Mouse (Mus musculus) hindbrain, embryonic 15.5 days (tissue): ENCODE measurements around the gene Rnase4. TPM values are rescaled to one million over a fixed set of nuclear protein-coding genes. Genes with fewer than 3 reads are reported as not detected.

ENCODE experiments used
- ATAC-seq: fragments of 200-750 bp; cut with Nextera tagmentation; 2 replicates; pipeline ENCODE4 v1.8.0; 2017; ENCODE audit warnings: low read depth, moderate number of reproducible peaks, moderate TSS enrichment; ENCODE audit not compliant: low FRiP score
- H3K27ac ChIP-seq: fragments of 300-500 bp; sonication (generic); replicated peaks from 2 replicates; pipeline ENCODE4 v1.5.1; 2015; ENCODE audit warnings: mild to moderate bottlenecking, inconsistent platforms
- H3K27me3 ChIP-seq: fragments of 300-500 bp; sonication (generic); 2 replicates; pipeline ENCODE4 v1.6.1; 2015; ENCODE audit warnings: control low read depth, inconsistent platforms
- H3K36me3 ChIP-seq: fragments of 300-500 bp; sonication (generic); 2 replicates; pipeline ENCODE4 v1.6.1; 2015; ENCODE audit warnings: control low read depth, inconsistent platforms
- H3K4me1 ChIP-seq: fragments of 300-500 bp; sonication (generic); replicated peaks from 2 replicates; pipeline ENCODE4 v1.6.1; 2015; ENCODE audit warnings: control low read depth, inconsistent platforms
- H3K4me2 ChIP-seq: fragments of 300-500 bp; sonication (generic); 2 replicates; pipeline ENCODE4 v1.6.1; 2015; ENCODE audit warnings: moderate library complexity, mild to moderate bottlenecking, inconsistent platforms
- H3K4me3 ChIP-seq: fragments of 300-500 bp; sonication (generic); 2 replicates; pipeline ENCODE4 v1.5.1; 2015; ENCODE audit warnings: mild to moderate bottlenecking, inconsistent platforms
- H3K9ac ChIP-seq: fragments of 300-500 bp; sonication (generic); 2 replicates; pipeline ENCODE4 v1.6.1; 2015; ENCODE audit warnings: inconsistent platforms
- H3K9me3 ChIP-seq: fragments of 300-500 bp; sonication (generic); 2 replicates; pipeline ENCODE4 v1.6.1; 2016; ENCODE audit warnings: control low read depth, inconsistent platforms
- WGBS: fragments of 180-500 bp; shearing (Covaris S2); methylation state at CpG from one replicate; pipeline ENCODE4 v1.1.7; 2015; 5-methylcytosine and 5-hydroxymethylcytosine counted together
- polyA plus RNA-seq: library from polyadenylated mRNA; unstranded; fragments of >200 nt; fragmentation: Nextera tagmentation; extraction: Ambion mirVana; gene quantifications from 2 replicates; pipeline ENCODE4 v1.2.1, GENCODE M21; 2015

Gene Rnase4
- polyA plus RNA-seq, 1 experiment from 2014 or later, result 16.4 TPM

DNA sequence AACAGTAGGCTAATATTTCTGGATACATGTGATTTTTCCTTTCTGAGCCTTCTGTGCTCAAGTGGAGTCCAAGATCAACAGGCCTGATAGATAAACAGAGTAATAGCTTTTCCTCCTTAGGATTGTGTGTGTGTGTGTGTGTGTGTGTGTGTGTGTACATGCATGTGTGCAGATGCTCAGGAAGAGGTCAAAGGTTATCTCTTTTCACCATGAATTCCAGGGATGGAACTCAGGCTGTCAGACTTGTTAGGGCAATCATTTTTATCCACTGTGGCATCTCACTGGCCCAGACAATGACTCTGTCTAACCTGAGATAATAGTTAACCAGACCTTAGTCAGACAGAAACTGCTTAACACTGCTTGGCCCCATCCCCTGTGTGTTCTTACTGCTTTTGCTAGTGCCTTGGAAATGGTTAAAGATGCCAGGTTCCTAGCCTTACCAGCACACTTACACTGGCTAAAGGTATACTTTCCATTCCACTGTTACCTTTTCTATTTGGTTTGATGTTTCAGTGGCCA is 15.6 kb downstream of the Rnase4 start:
- Histone ChIP-seq H3K36me3 (0 out of 2 replicates have a peak, but pooled peaks cover 3% of the 10 kb centered on the region), H3K9ac (no peak overlapping the region)

DNA sequence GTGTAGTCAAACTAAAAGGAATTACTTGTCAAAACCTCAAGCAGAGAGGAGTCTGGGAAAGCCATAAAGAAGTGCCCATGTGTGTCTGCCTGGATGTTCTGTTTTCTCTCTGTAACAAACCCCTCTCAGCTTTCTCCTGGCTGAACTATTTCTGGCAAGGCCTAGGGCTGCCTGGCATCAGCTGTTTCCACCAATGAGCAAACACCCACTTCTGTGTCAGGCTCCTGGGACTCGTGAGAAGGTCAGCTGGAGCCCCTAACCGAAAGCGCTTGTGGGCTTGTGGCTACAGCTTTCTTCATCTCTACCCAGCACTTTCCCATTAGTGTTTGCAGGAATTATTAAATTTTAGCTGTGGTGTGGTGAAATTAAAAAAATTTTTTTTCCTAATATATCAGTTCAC is 21.1 kb downstream of the Rnase4 start:
- 65% methylated on average over 3 of the region's 3 CpGs for WGBS
- Histone ChIP-seq H3K36me3 (no peaks in the 10 kb centered on the region), H3K9me3 (no peaks in the 10 kb centered on the region), H3K4me1 (no peaks in the 10 kb centered on the region), H3K9ac (no peak overlapping the region), H3K4me3 (no peak overlapping the region), H3K27ac (no peak overlapping the region), H3K4me2 (no peak overlapping the region), H3K27me3 (no peaks in the 10 kb centered on the region)
- no peak for ATAC-seq

More for the DNA sequence above, 15.6 kb downstream of the Rnase4 start:
- Histone ChIP-seq H3K4me3 (no peak overlapping the region), H3K9me3 (no peaks in the 10 kb centered on the region), H3K27ac (no peak overlapping the region), H3K4me2 (no peak overlapping the region), H3K4me1 (no peaks in the 10 kb centered on the region), H3K27me3 (no peaks in the 10 kb centered on the region)
- ATAC-seq, result no peak

DNA sequence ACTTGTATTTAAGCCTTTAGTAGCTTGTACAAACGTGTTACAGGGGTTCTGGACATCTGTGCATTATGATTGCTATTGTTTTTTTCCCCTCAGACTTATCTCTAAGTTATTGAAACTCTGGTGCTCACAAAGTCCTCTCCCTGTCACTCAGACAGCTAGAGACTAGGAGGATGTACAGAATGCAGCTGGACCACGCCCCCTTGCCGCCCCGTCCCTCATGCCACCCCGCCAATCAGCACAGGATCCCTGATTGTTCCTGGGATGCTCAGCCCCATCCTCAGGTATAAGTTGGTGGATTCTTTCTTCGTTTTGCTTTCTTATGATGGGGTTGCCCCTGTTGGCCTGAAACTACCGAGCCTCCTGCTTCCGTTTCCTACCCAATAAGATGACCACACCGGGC is 22.6 kb downstream of the Rnase4 start:
- 33% methylated on average over 9 of the region's 9 CpGs for WGBS
- Histone ChIP-seq H3K36me3 (no peaks in the 10 kb centered on the region), H3K9ac (no peak overlapping the region), H3K27ac (no peak overlapping the region), H3K27me3 (no peaks in the 10 kb centered on the region), H3K4me1 (no peaks in the 10 kb centered on the region), H3K4me2 (peak overlapping the region; percentile 18; the same call in 1 of the 2 replicates), H3K4me3 (no peak overlapping the region), H3K9me3 (no peaks in the 10 kb centered on the region)
- no peak for ATAC-seq

DNA sequence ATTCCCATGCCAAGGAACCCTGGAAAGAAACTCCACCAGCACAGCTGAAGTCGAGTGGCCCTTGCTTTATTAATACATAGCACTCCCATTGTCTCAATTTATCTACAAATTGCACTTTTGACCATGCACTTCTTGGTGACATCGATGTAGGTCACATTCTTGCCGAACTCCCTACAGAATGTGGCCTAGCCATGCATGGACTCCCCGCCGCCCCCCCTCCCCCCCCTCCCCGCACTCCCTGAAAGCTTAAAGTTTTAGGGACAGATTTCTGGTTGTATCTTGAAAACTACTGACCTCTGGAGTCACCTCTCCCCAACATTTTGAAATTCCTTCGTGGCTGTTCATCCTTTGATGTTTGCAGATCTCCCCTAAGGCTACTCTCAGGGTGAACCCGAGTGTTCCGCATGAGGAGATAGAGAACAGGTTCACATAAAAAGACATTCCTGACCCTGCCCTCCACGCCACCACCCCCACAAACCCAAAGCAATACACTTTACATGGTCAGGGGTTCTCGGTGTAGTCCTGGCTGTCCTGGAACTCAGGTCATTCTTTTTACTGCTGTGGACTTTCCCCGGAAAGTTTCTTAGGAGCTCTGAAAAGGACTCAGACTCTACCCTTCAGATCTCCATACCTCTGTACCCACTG is 23.2 kb downstream of the Rnase4 start, which contains the start of gene Eddm3b:
Gene Eddm3b, plus strand, starts transcription at position 511 of the 645 bp plus-strand sequence.
- 45% methylated on average over 12 of the region's 12 CpGs for WGBS
- Histone ChIP-seq H3K9me3 (no peaks in the 10 kb centered on the region), H3K27me3 (no peaks in the 10 kb centered on the region), H3K36me3 (no peaks in the 10 kb centered on the region), H3K4me3 (no peak within 1 kb of the TSS), H3K4me1 (no peaks in the 10 kb centered on the region), H3K4me2 (peak within 1 kb of the TSS; percentile 18; the same call in 1 of the 2 replicates), H3K27ac (no peak within 1 kb of the TSS), H3K9ac (no peak within 1 kb of the TSS)
- no peak for ATAC-seq

DNA sequence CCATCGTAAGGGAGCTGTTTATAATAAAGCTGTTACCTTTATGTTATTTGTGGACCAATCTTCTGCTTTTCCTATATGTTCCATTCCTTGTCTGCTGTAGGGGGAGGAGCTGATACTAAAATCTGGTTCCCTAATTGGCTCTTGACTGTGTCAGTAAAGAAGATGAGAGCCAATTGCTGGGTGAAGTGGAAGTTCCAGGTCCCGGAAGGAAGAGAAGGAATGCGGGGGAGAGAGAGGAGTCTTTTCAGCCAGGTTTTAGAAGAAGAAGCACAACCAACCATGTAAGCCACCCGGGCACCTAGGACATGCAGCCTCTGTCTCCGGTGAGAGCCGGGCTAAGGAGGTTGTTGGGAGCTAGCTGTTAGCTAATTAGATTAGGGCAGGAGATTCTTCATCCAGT is 34.8 kb downstream of the Rnase4 start:
- 93% methylated on average over 6 of the region's 6 CpGs for WGBS
- no peak overlapping the region for H3K4me3 ChIP-seq
- ATAC-seq, result no peak
- no peak overlapping the region for H3K9ac ChIP-seq
- H3K36me3 ChIP-seq, result no peaks in the 10 kb centered on the region
- no peak overlapping the region for H3K4me2 ChIP-seq
- H3K27me3 ChIP-seq, result no peaks in the 10 kb centered on the region
- no peak overlapping the region for H3K27ac ChIP-seq
- no peaks in the 10 kb centered on the region for H3K4me1 ChIP-seq
- H3K9me3 ChIP-seq, result no peaks in the 10 kb centered on the region

DNA sequence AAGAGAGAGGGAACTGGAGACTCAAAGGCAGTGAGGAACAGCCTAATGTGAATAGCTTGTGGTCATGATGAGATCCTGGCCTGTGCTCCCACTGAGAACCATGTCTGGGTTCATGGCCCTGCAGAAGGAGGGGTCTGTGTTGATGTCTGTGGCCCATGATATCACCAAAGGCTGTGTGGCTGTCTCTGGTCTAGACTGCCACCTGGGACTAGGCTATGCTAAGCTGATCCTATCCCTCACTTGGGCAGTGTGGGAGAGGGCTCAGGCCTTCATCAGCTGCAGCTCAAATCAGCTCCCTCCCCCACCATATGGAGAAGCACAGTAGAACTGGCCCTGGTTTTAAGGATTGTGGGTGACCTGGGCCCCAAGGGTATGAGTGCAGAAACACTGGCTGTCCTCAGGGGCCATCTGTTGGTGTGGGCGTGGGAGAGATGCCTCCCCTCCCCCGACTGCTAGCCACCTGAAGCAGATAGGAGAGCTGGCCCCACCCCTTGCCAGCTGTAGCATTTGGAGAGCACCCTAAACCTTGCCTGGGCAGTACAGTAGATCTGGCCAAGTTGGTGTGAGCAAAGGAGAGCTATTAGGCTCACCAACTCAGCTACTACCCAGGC is 36.9 kb downstream of the Rnase4 start:
- WGBS, result 80% methylated on average over 2 of the region's 2 CpGs
- H3K4me1 ChIP-seq, result no peaks in the 10 kb centered on the region

DNA sequence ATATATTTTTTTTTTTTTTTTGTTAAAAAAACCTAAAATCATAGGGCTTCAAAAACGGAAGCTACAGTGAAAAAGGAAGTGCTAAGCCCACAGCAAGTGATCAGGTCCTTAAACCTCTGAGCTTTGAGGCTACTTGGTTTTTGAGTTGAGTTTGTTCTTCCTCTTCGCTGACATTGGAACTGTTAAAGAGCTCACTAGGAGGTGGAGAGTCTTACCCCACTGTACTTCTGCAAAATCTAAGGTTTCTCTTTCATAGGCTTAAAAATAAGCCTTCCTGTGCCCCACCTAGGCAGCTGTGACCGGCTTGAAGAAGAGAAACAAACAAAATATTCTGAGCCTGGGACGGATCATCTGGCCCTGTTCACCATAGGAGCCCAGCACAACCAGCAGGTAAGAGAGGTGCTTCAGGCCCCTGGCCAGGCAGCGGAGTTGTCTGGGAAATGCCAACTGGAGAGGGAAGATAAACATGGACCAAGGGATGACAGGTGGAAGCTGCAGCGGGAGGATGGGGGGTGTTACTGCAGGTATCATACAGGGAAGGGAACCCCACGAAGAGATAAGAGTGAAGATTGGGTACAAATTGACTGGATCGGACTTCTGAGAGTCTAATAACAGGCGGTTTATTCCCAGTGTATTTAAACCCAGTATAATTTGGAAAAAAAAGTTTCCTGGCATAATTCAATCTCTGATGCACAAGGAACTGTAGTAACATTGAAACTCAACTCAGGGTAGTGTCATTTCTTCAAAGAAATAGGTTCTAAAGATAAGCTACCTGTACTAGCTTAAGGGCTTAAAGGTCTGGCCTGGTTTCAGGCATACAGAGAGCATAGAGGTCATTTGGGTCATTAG is 38.1 kb downstream of the Rnase4 start:
- Histone ChIP-seq H3K4me2 (no peak overlapping the region), H3K27ac (no peak overlapping the region), H3K9ac (no peak overlapping the region), H3K9me3 (no peaks in the 10 kb centered on the region), H3K36me3 (no peaks in the 10 kb centered on the region), H3K4me3 (no peak overlapping the region), H3K27me3 (no peaks in the 10 kb centered on the region), H3K4me1 (no peaks in the 10 kb centered on the region)
- WGBS, result 85% methylated on average over 9 of the region's 9 CpGs
- ATAC-seq, result no peak

More for the DNA sequence above, 36.9 kb downstream of the Rnase4 start:
- no peak overlapping the region for H3K27ac ChIP-seq
- H3K9ac ChIP-seq, result no peak overlapping the region
- no peak overlapping the region for H3K4me2 ChIP-seq
- no peaks in the 10 kb centered on the region for H3K9me3 ChIP-seq
- ATAC-seq, result 0 out of 2 replicates have a peak, but pooled peaks have one; percentile 27
- H3K36me3 ChIP-seq, result no peaks in the 10 kb centered on the region
- H3K27me3 ChIP-seq, result no peaks in the 10 kb centered on the region
- no peak overlapping the region for H3K4me3 ChIP-seq

DNA sequence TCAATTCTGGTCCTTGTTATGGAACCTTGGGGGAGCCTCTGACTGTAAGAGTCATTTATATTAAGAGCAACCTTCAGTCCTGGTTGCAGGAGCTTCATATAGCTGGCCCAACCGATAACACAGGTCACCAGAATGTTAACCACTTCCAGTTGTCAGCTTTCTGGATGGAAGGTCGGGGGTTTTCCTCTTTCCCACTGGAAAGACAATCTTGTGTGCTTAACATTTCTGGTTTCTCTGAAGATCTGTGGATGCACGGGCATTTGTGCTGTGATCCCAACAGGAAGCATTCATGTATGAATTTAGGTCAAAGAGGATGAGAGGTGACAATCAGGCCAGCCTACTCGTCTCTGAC is 38.7 kb downstream of the Rnase4 start:
- 88% methylated on average over 4 of the region's 4 CpGs for WGBS
- no peaks in the 10 kb centered on the region for H3K36me3 ChIP-seq
- H3K4me2 ChIP-seq, result no peak overlapping the region
- no peak overlapping the region for H3K4me3 ChIP-seq
- no peak overlapping the region for H3K9ac ChIP-seq
- no peaks in the 10 kb centered on the region for H3K4me1 ChIP-seq
- ATAC-seq, result no peak
- H3K9me3 ChIP-seq, result no peaks in the 10 kb centered on the region
- H3K27me3 ChIP-seq, result no peaks in the 10 kb centered on the region
- no peak overlapping the region for H3K27ac ChIP-seq

DNA sequence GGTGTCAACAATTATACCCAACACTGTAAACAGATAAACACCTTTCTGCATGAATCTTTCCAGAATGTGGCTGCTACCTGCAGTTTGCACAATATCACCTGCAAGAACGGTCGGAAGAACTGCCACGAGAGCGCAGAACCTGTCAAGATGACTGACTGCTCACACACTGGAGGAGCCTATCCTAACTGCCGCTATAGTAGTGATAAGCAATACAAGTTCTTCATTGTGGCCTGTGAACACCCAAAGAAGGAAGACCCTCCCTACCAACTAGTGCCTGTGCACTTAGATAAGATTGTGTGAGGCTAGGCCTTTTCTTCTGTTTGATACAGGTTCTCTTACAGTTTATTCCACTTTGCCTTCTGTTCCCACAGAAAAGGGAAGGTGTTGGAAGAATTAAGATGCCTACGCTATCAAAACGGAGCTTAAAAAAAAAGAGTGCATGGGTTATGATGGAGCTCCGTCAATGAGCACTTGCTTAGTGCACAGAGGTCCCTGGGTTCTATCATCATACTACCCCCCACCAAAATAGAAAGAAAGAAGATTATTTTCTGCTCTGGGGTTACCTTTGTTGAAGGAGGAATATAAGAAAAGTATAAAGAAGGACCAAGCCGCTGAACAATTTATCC is 39.6 kb downstream of the Rnase4 start:
- H3K9ac ChIP-seq, result no peak overlapping the region
- WGBS, result 87% methylated on average over 9 of the region's 9 CpGs
- H3K4me1 ChIP-seq, result no peaks in the 10 kb centered on the region
- no peaks in the 10 kb centered on the region for H3K27me3 ChIP-seq
- H3K4me2 ChIP-seq, result no peak overlapping the region
- no peaks in the 10 kb centered on the region for H3K36me3 ChIP-seq
- no peak overlapping the region for H3K27ac ChIP-seq
- no peak for ATAC-seq
- no peaks in the 10 kb centered on the region for H3K9me3 ChIP-seq
- no peak overlapping the region for H3K4me3 ChIP-seq

DNA sequence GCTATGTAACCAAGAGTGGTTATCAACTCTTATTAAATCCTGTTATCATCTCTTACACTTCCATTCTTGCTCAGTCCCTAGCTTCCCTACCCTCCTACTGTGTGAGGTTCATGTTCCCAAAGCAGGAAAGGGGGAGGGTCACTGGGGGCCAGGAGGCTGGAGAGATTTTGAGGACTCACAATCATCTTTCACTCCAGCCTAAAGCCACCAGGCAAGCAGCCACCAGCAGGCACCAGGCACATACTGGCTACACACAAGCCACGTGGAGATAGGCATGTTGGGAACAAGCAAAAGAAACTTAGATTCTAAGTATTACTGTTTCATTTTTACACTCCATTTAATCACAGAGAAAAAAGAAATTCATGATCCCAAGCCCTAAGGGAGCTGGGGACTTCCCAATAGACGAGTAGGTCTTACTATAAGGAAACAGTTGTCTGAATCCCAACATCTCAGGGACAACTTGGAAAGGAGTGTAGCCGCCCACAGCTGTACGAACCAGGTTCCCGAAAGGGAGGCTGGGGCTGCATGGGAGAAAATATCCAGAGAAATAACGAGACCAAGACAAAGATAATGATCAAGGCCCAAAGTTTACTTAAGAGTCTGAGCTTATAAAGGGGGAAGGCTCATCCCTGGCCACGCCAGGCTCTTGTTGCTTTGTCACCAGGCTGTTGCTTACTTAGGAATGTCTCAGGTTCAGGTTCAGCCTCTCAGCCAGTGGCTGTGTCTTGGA is 40.4 kb downstream of the Rnase4 start:
- no peak for ATAC-seq
- no peak overlapping the region for H3K4me2 ChIP-seq
- H3K36me3 ChIP-seq, result no peaks in the 10 kb centered on the region
- H3K4me1 ChIP-seq, result no peaks in the 10 kb centered on the region
- H3K27ac ChIP-seq, result no peak overlapping the region
- no peak overlapping the region for H3K4me3 ChIP-seq
- no peak overlapping the region for H3K9ac ChIP-seq
- no peaks in the 10 kb centered on the region for H3K9me3 ChIP-seq
- WGBS, result 80% methylated on average over 7 of the region's 7 CpGs
- no peaks in the 10 kb centered on the region for H3K27me3 ChIP-seq

DNA sequence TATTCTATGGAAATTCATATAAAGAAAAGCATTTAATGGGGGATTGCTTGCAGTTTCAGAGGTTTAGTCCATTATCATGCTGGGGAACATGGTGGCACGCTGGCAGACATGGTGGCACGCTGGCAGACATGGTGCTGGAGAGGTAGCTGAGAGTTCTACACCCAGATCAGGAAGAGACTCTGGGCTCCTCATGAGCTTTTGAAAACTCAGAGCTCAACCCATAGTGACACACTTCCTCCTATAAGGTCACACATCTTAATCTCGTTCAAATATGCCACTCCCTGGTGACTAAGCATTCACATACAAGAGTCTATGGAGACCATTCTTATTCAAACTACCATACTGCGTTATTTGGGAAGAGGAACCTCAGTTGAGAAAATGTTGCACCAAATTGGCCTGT is 41.5 kb downstream of the Rnase4 start:
- Histone ChIP-seq H3K9me3 (no peaks in the 10 kb centered on the region), H3K27me3 (no peaks in the 10 kb centered on the region), H3K4me1 (no peaks in the 10 kb centered on the region), H3K27ac (no peak overlapping the region), H3K4me3 (no peak overlapping the region), H3K9ac (no peak overlapping the region), H3K4me2 (no peak overlapping the region), H3K36me3 (no peaks in the 10 kb centered on the region)
- no peak for ATAC-seq
- whole genome bisulfite sequencing, result 90% methylated on average over 4 of the region's 4 CpGs
